25 mouse cellular contexts compared by ENCODE assay signal in the genomic region with DNA sequence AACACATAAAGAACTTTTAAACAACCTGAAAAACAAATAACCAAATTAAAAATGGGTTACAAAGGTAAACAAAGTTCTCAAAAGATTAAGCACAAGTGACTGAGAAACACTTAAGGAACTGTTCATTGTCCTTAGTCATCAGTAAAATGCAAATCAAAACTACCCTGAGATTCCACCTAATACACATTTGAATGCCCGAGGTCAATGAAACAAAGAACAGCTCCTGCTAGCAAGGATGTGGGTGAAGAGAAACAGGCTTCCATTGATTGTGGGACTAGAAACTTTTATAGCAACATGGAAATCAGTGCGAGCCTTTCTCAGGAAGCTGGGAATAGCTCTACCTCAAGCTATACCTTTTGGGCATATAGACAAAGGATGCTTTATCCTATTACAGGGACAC.
"Had no signal": no experiment of that assay in that cellular context is flagged by ENCODE, and none has a peak within 500 bp of the region (broad histone marks: within the 10 kb centered on the region; RNA-seq: fewer than 3 reads in every experiment).

No protein-coding gene starts in this region.

- H3K4me2 ChIP-seq: heart, embryonic 11.5 days; hindbrain, embryonic 12.5 days; hindbrain, embryonic 14.5 days; intestine, embryonic 15.5 days; limb, embryonic 13.5 days; limb, embryonic 15.5 days; liver, embryonic 12.5 days had no signal

- ATAC-seq: hindbrain, embryonic 16.5 days; inflammation-experienced regulatory T-cells, adult 6 months; intestine, embryonic 15.5 days; intestine, postnatal 0 days; liver, embryonic 12.5 days had no signal

- H3K27ac ChIP-seq: heart, adult 2 months; hindbrain, embryonic 10.5 days; hindbrain, embryonic 12.5 days; hindbrain, embryonic 14.5 days; intestine, embryonic 15.5 days; layer of hippocampus, adult 2 months; limb, embryonic 13.5 days; limb, embryonic 15.5 days; liver, embryonic 12.5 days; liver, embryonic 14.5 days had no signal

- H3K36me3 ChIP-seq: hindbrain, embryonic 10.5 days; hindbrain, embryonic 12.5 days; intestine, embryonic 15.5 days; limb, embryonic 13.5 days; limb, embryonic 15.5 days; liver, embryonic 12.5 days had no signal

- DNase-seq: gastrocnemius, postnatal 14 days; gastrocnemius, postnatal 36 days; heart, adult 11 months; heart, adult 2 months; heart, postnatal 10 days; heart, postnatal 4 days; kidney, adult 18-20 months; kidney, adult 8-10 months; kidney, postnatal 10 days; kidney, postnatal 25 days; kidney, postnatal 4 days; left cerebral cortex, postnatal 4 days had no signal

- H3K4me3 ChIP-seq: heart, adult 2 months; hindbrain, embryonic 10.5 days; hindbrain, embryonic 12.5 days; intestine, embryonic 15.5 days; layer of hippocampus, adult 2 months; limb, embryonic 13.5 days; limb, embryonic 15.5 days; liver, embryonic 12.5 days had no signal

- H3K4me1 ChIP-seq: hindbrain, embryonic 10.5 days; hindbrain, embryonic 12.5 days; intestine, embryonic 15.5 days; limb, embryonic 13.5 days; limb, embryonic 15.5 days; liver, embryonic 12.5 days had no signal

- H3K9me3 ChIP-seq: hindbrain, embryonic 10.5 days; hindbrain, embryonic 12.5 days; intestine, embryonic 15.5 days; limb, embryonic 13.5 days; limb, embryonic 15.5 days; liver, embryonic 12.5 days had no signal

- H3K9ac ChIP-seq: hindbrain, embryonic 12.5 days; hindbrain, embryonic 14.5 days; intestine, embryonic 15.5 days; limb, embryonic 13.5 days; limb, embryonic 15.5 days; liver, embryonic 12.5 days; liver, embryonic 14.5 days had no signal

- H3K27me3 ChIP-seq: hindbrain, embryonic 12.5 days; intestine, embryonic 15.5 days; limb, embryonic 13.5 days; limb, embryonic 15.5 days; liver, embryonic 12.5 days had no signal
